Mouse (Mus musculus): ENCODE measurements around the gene Myl6. TPM values are rescaled to one million over a fixed set of nuclear protein-coding genes. Genes with fewer than 3 reads are reported as not detected.
"Not testable (repeated sequence)": the region's sequence is repeated elsewhere in the genome, so short reads cannot be mapped to it uniquely, and the experiment has no call there.

The Myl6 gene
- polyA plus RNA-seq, 1 experiment from 2014 or later = 884 TPM

GRCm38 (mm10) chr10:128495270-128495669 lies 1.3 kb upstream of the Myl6 start:
- H3K4me2 ChIP-seq (replicated peaks) = peak overlapping the region; percentile 95
- H3K9me3 ChIP-seq (ENCODE audit: control insufficient read depth, low read length) = no peaks in the 10 kb centered on the region
- peak overlapping the region; percentile 98; the same call in 1 of the 2 replicates for H3K27ac ChIP-seq
- no peaks in the 10 kb centered on the region for H3K27me3 ChIP-seq (ENCODE audit: control insufficient read depth, insufficient read depth, low read length)
- peaks cover 21% of the 10 kb centered on the region for H3K36me3 ChIP-seq (replicated peaks; ENCODE audit: control insufficient read depth, insufficient read depth)
- DNase-seq (ENCODE audit: low spot score) = no peak
- 83% methylated on average over 2 of the region's 2 CpGs for WGBS
- peak overlapping the region; percentile 92; the same call in 1 of the 2 replicates for H3K9ac ChIP-seq
- no peak for ATAC-seq (ENCODE audit: low FRiP score)
- H3K4me3 ChIP-seq (replicated peaks; ENCODE audit: low read length) = peak overlapping the region; percentile 69; the same call in 1 of the 2 replicates
- H3K4me1 ChIP-seq (replicated peaks; ENCODE audit: control insufficient read depth, insufficient read depth, low read length) = peaks cover 39% of the 10 kb centered on the region

- Histone ChIP-seq H3K4me2 (replicated peaks) (peak overlapping the region; percentile 95), H3K27me3 (ENCODE audit: control insufficient read depth, insufficient read depth, low read length) (no peaks in the 10 kb centered on the region), H3K9ac (peak overlapping the region; percentile 92), H3K9me3 (ENCODE audit: control insufficient read depth, low read length) (no peaks in the 10 kb centered on the region), H3K4me3 (replicated peaks; ENCODE audit: low read length) (peak overlapping the region; percentile 69), H3K4me1 (replicated peaks; ENCODE audit: control insufficient read depth, insufficient read depth, low read length) (peaks cover 39% of the 10 kb centered on the region), H3K36me3 (replicated peaks; ENCODE audit: control insufficient read depth, insufficient read depth) (peaks cover 27% of the 10 kb centered on the region), H3K27ac (peak overlapping the region; percentile 98)
- DNase-seq (ENCODE audit: low spot score) (no peak), ATAC-seq (ENCODE audit: low FRiP score) (no peak)
- WGBS = 57% methylated on average over 11 of the region's 11 CpGs
Observed at GRCm38 (mm10) chr10:128494667-128495245, 811 bp upstream of the Myl6 start.

- DNase-seq (ENCODE audit: low spot score) (peak; percentile 32), ATAC-seq (ENCODE audit: low FRiP score) (peak; percentile 28)
- no peaks in the 10 kb centered on the region for H3K9me3 ChIP-seq (ENCODE audit: control insufficient read depth, low read length)
- peak overlapping the region; percentile 92 for H3K9ac ChIP-seq
- no peaks in the 10 kb centered on the region for H3K27me3 ChIP-seq (ENCODE audit: control insufficient read depth, insufficient read depth, low read length)
- peak overlapping the region; percentile 69 for H3K4me3 ChIP-seq (replicated peaks; ENCODE audit: low read length)
- H3K36me3 ChIP-seq (replicated peaks; ENCODE audit: control insufficient read depth, insufficient read depth) = peaks cover 41% of the 10 kb centered on the region
- peak overlapping the region; percentile 95 for H3K4me2 ChIP-seq (replicated peaks)
- under 1% methylated on average over 12 of the region's 12 CpGs for WGBS
- H3K4me1 ChIP-seq (replicated peaks; ENCODE audit: control insufficient read depth, insufficient read depth, low read length) = peaks cover 38% of the 10 kb centered on the region
- peak overlapping the region; percentile 98 for H3K27ac ChIP-seq
Observed at GRCm38 (mm10) chr10:128493319-128493694, 638 bp downstream of the Myl6 start.

- Histone ChIP-seq H3K9me3 (ENCODE audit: control insufficient read depth, low read length) (no peaks in the 10 kb centered on the region), H3K4me1 (replicated peaks; ENCODE audit: control insufficient read depth, insufficient read depth, low read length) (peaks cover 33% of the 10 kb centered on the region), H3K4me2 (replicated peaks) (peak overlapping the region; percentile 95), H3K27ac (peak overlapping the region; percentile 98), H3K36me3 (replicated peaks; ENCODE audit: control insufficient read depth, insufficient read depth) (peaks cover 46% of the 10 kb centered on the region), H3K9ac (peak overlapping the region; percentile 92), H3K27me3 (ENCODE audit: control insufficient read depth, insufficient read depth, low read length) (no peaks in the 10 kb centered on the region), H3K4me3 (replicated peaks; ENCODE audit: low read length) (peak overlapping the region; percentile 69)
- DNase-seq (ENCODE audit: low spot score) (peak; percentile 42), ATAC-seq (ENCODE audit: low FRiP score) (peak; percentile 19; the same call in 1 of the 2 replicates)
- 29% methylated on average over 12 of the region's 12 CpGs for WGBS
Observed at GRCm38 (mm10) chr10:128492633-128493311, 1.2 kb downstream of the Myl6 start.

GRCm38 (mm10) chr10:128492051-128492450 lies 1.9 kb downstream of the Myl6 start:
- not testable (repeated sequence) for H3K27me3 ChIP-seq (ENCODE audit: control insufficient read depth, insufficient read depth, low read length); H3K9me3 ChIP-seq (ENCODE audit: control insufficient read depth, low read length); DNase-seq (ENCODE audit: low spot score); ATAC-seq (ENCODE audit: low FRiP score)
- 80% methylated on average over 7 of the region's 8 CpGs for WGBS
- 0 out of 2 replicates have a peak overlapping the region, but pooled peaks have one; percentile 98 for H3K27ac ChIP-seq
- H3K36me3 ChIP-seq (replicated peaks; ENCODE audit: control insufficient read depth, insufficient read depth) = peaks cover 54% of the 10 kb centered on the region
- H3K4me3 ChIP-seq (replicated peaks; ENCODE audit: low read length) = peak overlapping the region; percentile 69
- peak overlapping the region; percentile 92 for H3K9ac ChIP-seq
- H3K4me1 ChIP-seq (replicated peaks; ENCODE audit: control insufficient read depth, insufficient read depth, low read length) = peaks cover 31% of the 10 kb centered on the region
- H3K4me2 ChIP-seq (replicated peaks) = peak overlapping the region; percentile 95

GRCm38 (mm10) chr10:128491495-128491894 lies 2.5 kb downstream of the Myl6 start:
- Histone ChIP-seq H3K4me2 (replicated peaks) (peak overlapping the region; percentile 95), H3K27ac (peak overlapping the region; percentile 47), H3K4me1 (replicated peaks; ENCODE audit: control insufficient read depth, insufficient read depth, low read length) (peaks cover 31% of the 10 kb centered on the region), H3K36me3 (replicated peaks; ENCODE audit: control insufficient read depth, insufficient read depth) (peaks cover 59% of the 10 kb centered on the region), H3K4me3 (replicated peaks; ENCODE audit: low read length) (peak overlapping the region; percentile 69), H3K27me3 (ENCODE audit: control insufficient read depth, insufficient read depth, low read length) (no peaks in the 10 kb centered on the region), H3K9ac (peak overlapping the region; percentile 92; the same call in 1 of the 2 replicates), H3K9me3 (ENCODE audit: control insufficient read depth, low read length) (no peaks in the 10 kb centered on the region)
- DNase-seq (ENCODE audit: low spot score) (no peak), ATAC-seq (ENCODE audit: low FRiP score) (no peak)
- 65% methylated on average over 6 of the region's 6 CpGs for WGBS

GRCm38 (mm10) chr10:128490912-128491311 lies 3.0 kb downstream of the Myl6 start:
- Histone ChIP-seq H3K4me2 (replicated peaks) (peak overlapping the region; percentile 95), H3K4me3 (replicated peaks; ENCODE audit: low read length) (peak overlapping the region; percentile 69), H3K9ac (0 out of 2 replicates have a peak overlapping the region, but pooled peaks have one; percentile 92), H3K27ac (no peak overlapping the region; the same call in 1 of the 2 replicates), H3K36me3 (replicated peaks; ENCODE audit: control insufficient read depth, insufficient read depth) (peaks cover 65% of the 10 kb centered on the region), H3K27me3 (ENCODE audit: control insufficient read depth, insufficient read depth, low read length) (no peaks in the 10 kb centered on the region), H3K9me3 (ENCODE audit: control insufficient read depth, low read length) (no peaks in the 10 kb centered on the region), H3K4me1 (replicated peaks; ENCODE audit: control insufficient read depth, insufficient read depth, low read length) (peaks cover 31% of the 10 kb centered on the region)
- DNase-seq (ENCODE audit: low spot score) = no peak
- no peak for ATAC-seq (ENCODE audit: low FRiP score)
- 55% methylated on average over 5 of the region's 5 CpGs for WGBS

- DNase-seq (ENCODE audit: low spot score) (no peak), ATAC-seq (ENCODE audit: low FRiP score) (no peak)
- no peak overlapping the region for H3K4me3 ChIP-seq (replicated peaks; ENCODE audit: low read length)
- peaks cover 72% of the 10 kb centered on the region for H3K36me3 ChIP-seq (replicated peaks; ENCODE audit: control insufficient read depth, insufficient read depth)
- no peak overlapping the region for H3K27ac ChIP-seq
- no peaks in the 10 kb centered on the region for H3K9me3 ChIP-seq (ENCODE audit: control insufficient read depth, low read length)
- no peaks in the 10 kb centered on the region for H3K27me3 ChIP-seq (ENCODE audit: control insufficient read depth, insufficient read depth, low read length)
- 73% methylated on average over 5 of the region's 5 CpGs for WGBS
- no peak overlapping the region; the same call in 1 of the 2 replicates for H3K4me2 ChIP-seq (replicated peaks)
- H3K9ac ChIP-seq = no peak overlapping the region
- H3K4me1 ChIP-seq (replicated peaks; ENCODE audit: control insufficient read depth, insufficient read depth, low read length) = peaks cover 31% of the 10 kb centered on the region
Observed at GRCm38 (mm10) chr10:128490232-128490631, 3.7 kb downstream of the Myl6 start.

- Histone ChIP-seq H3K27ac (no peak overlapping the region), H3K4me2 (replicated peaks) (no peak overlapping the region)
- no peak for ATAC-seq (ENCODE audit: low FRiP score)
Observed at GRCm38 (mm10) chr10:128489785-128490184, 4.2 kb downstream of the Myl6 start.

More at GRCm38 (mm10) chr10:128489785-128490184, 4.2 kb downstream of the Myl6 start:
- H3K27me3 ChIP-seq (ENCODE audit: control insufficient read depth, insufficient read depth, low read length) = no peaks in the 10 kb centered on the region
- H3K36me3 ChIP-seq (replicated peaks; ENCODE audit: control insufficient read depth, insufficient read depth) = peaks cover 76% of the 10 kb centered on the region
- no peak overlapping the region for H3K4me3 ChIP-seq (replicated peaks; ENCODE audit: low read length)
- H3K4me1 ChIP-seq (replicated peaks; ENCODE audit: control insufficient read depth, insufficient read depth, low read length) = peaks cover 27% of the 10 kb centered on the region
- H3K9me3 ChIP-seq (ENCODE audit: control insufficient read depth, low read length) = no peaks in the 10 kb centered on the region
- WGBS = 71% methylated on average over 4 of the region's 4 CpGs
- DNase-seq (ENCODE audit: low spot score) = no peak
- H3K9ac ChIP-seq = no peak overlapping the region

All from hindbrain, embryonic 14.5 days (tissue).